Mouse (Mus musculus): ENCODE results near the gene Rfx7.
"Not testable (repeated sequence)": the region's sequence is repeated elsewhere in the genome, so short reads cannot be mapped to it uniquely, and the experiment has no call there.

Rfx7 gene

GRCm38 (mm10) chr9:72639843-72640621, 108.0 kb downstream of the Rfx7 start:
- peak; percentile 92 for DNase-seq (ENCODE audit: low read depth, low spot score)

- DNase-seq (ENCODE audit: low read depth, low spot score) = no peak
Observed at GRCm38 (mm10) chr9:72640642-72641041, 108.6 kb downstream of the Rfx7 start.

GRCm38 (mm10) chr9:72641093-72641680, 109.1 kb downstream of the Rfx7 start:
- DNase-seq (ENCODE audit: low read depth, low spot score) = no peak

- not testable (repeated sequence) for DNase-seq (ENCODE audit: low read depth, low spot score)
Observed at GRCm38 (mm10) chr9:72642756-72643447, 110.9 kb downstream of the Rfx7 start.

GRCm38 (mm10) chr9:72643651-72644417, 111.8 kb downstream of the Rfx7 start:
- DNase-seq (ENCODE audit: low read depth, low spot score) = no peak

GRCm38 (mm10) chr9:72644418-72645110, 112.5 kb downstream of the Rfx7 start:
- DNase-seq (ENCODE audit: low read depth, low spot score) = no peak

GRCm38 (mm10) chr9:72649781-72650180, 117.7 kb downstream of the Rfx7 start:
- no peak for DNase-seq (ENCODE audit: low read depth, low spot score)

- peak; percentile 88 for DNase-seq (ENCODE audit: low read depth, low spot score)
Observed at GRCm38 (mm10) chr9:72652961-72653360, 120.9 kb downstream of the Rfx7 start.

GRCm38 (mm10) chr9:72653533-72653932, 121.5 kb downstream of the Rfx7 start:
- no peak for DNase-seq (ENCODE audit: low read depth, low spot score)

- peak; percentile 34 for DNase-seq (ENCODE audit: low read depth, low spot score)
Observed at GRCm38 (mm10) chr9:72654593-72655242, 122.7 kb downstream of the Rfx7 start.

- no peak for DNase-seq (ENCODE audit: low read depth, low spot score)
Observed at GRCm38 (mm10) chr9:72655602-72656001, 123.6 kb downstream of the Rfx7 start.

GRCm38 (mm10) chr9:72656491-72656890, 124.5 kb downstream of the Rfx7 start:
- DNase-seq (ENCODE audit: low read depth, low spot score) = no peak

GRCm38 (mm10) chr9:72656940-72657339, 124.9 kb downstream of the Rfx7 start:
- DNase-seq (ENCODE audit: low read depth, low spot score) = no peak

- no peak for DNase-seq (ENCODE audit: low read depth, low spot score)
Observed at GRCm38 (mm10) chr9:72657694-72658093, 125.7 kb downstream of the Rfx7 start.

GRCm38 (mm10) chr9:72660139-72660538, 128.1 kb downstream of the Rfx7 start:
- DNase-seq (ENCODE audit: low read depth, low spot score) = no peak

- no peak for DNase-seq (ENCODE audit: low read depth, low spot score)
Observed at GRCm38 (mm10) chr9:72660911-72661310, 128.9 kb downstream of the Rfx7 start.

- no peak for DNase-seq (ENCODE audit: low read depth, low spot score)
Observed at GRCm38 (mm10) chr9:72661561-72661894, 129.5 kb downstream of the Rfx7 start.

- peak; percentile 94 for DNase-seq (ENCODE audit: low read depth, low spot score)
Observed at GRCm38 (mm10) chr9:72661895-72662661, 130.0 kb downstream of the Rfx7 start, which contains the start of gene Nedd4. TSS of gene Nedd4 (plus strand) at chr9:72662346.

GRCm38 (mm10) chr9:72662691-72663533, 130.9 kb downstream of the Rfx7 start:
- DNase-seq (ENCODE audit: low read depth, low spot score) = peak; percentile 85

Measured in mesoderm, embryonic 11.5 days (tissue).